Mouse (Mus musculus) cortical plate, adult 2 months (tissue): Measurements from ENCODE around the gene Chil1. TPM values are rescaled to one million over a fixed set of nuclear protein-coding genes. Genes with fewer than 3 reads are reported as not detected.

Source experiments
- H3K27ac ChIP-seq: fragments of 200-500 bp; 2 replicates; pipeline ENCODE4 v1.5.1; 2012; ENCODE audit warnings: low read length, control low read depth, inconsistent platforms; ENCODE audit not compliant: insufficient read depth
- H3K4me1 ChIP-seq: fragments of 200-500 bp; 2 replicates; pipeline ENCODE4 v1.6.1; 2011; ENCODE audit warnings: low read length; ENCODE audit not compliant: control insufficient read depth, insufficient read depth
- H3K4me3 ChIP-seq: fragments of 200-500 bp; 2 replicates; pipeline ENCODE4 v1.5.1; 2011; ENCODE audit warnings: mild to moderate bottlenecking, low read length, control low read depth; ENCODE audit not compliant: insufficient read depth
- CTCF ChIP-seq: fragments of 200-500 bp; IDR thresholded peaks from 2 replicates; pipeline ENCODE4 v1.5.1; 2011; ENCODE audit warnings: mild to moderate bottlenecking, control low read depth, low read length; ENCODE audit not compliant: insufficient read depth; ENCODE audit errors: extremely low read depth
- POLR2A ChIP-seq: fragments of 200-500 bp; IDR thresholded peaks from 2 replicates; pipeline ENCODE4 v1.6.1; 2011; ENCODE audit warnings: mild to moderate bottlenecking, low read length, control low read depth; ENCODE audit not compliant: insufficient read depth; ENCODE audit errors: extremely low read depth
- polyA plus RNA-seq: library from polyadenylated mRNA; depleted of rRNA; stranded (reverse); fragments of >200 nt; gene quantifications from 2 replicates; pipeline ENCODE4 v1.2.3, GENCODE M21; 2012

The Chil1 gene
- polyA plus RNA-seq, 1 experiment: 18.1 TPM

- Histone ChIP-seq H3K4me3 (no peak overlapping the region), H3K4me1 (no peaks in the 10 kb centered on the region), H3K27ac (no peak overlapping the region)
- TF ChIP-seq CTCF (no peak), POLR2A (no peak)
Observed at GRCm38 (mm10) chr1:134152626-134153590, 29.1 kb upstream of the Chil1 start.

GRCm38 (mm10) chr1:134154121-134154520 is 27.9 kb upstream of the Chil1 start:
- Histone ChIP-seq H3K27ac (no peak overlapping the region), H3K4me3 (no peak overlapping the region), H3K4me1 (no peaks in the 10 kb centered on the region)
- TF ChIP-seq POLR2A (no peak), CTCF (no peak)

GRCm38 (mm10) chr1:134154655-134155054 is 27.3 kb upstream of the Chil1 start:
- Histone ChIP-seq H3K4me1 (no peaks in the 10 kb centered on the region), H3K27ac (no peak overlapping the region), H3K4me3 (no peak overlapping the region)
- no peak for TF ChIP-seq CTCF
- no peak for TF ChIP-seq POLR2A

- TF ChIP-seq CTCF: no peak
- TF ChIP-seq POLR2A: no peak
- Histone ChIP-seq H3K4me3 (no peak overlapping the region), H3K27ac (no peak overlapping the region), H3K4me1 (no peaks in the 10 kb centered on the region)
Observed at GRCm38 (mm10) chr1:134160404-134160803, 21.6 kb upstream of the Chil1 start.

- TF ChIP-seq POLR2A: no peak
- TF ChIP-seq CTCF: no peak
- no peak overlapping the region for H3K27ac ChIP-seq
- no peak overlapping the region for H3K4me3 ChIP-seq
- H3K4me1 ChIP-seq: no peaks in the 10 kb centered on the region
Observed at GRCm38 (mm10) chr1:134161399-134161798, 20.6 kb upstream of the Chil1 start.

GRCm38 (mm10) chr1:134162510-134163225 is 19.3 kb upstream of the Chil1 start:
- H3K27ac ChIP-seq: no peak overlapping the region
- H3K4me3 ChIP-seq: no peak overlapping the region
- H3K4me1 ChIP-seq: no peaks in the 10 kb centered on the region
- TF ChIP-seq POLR2A: no peak
- no peak for TF ChIP-seq CTCF

GRCm38 (mm10) chr1:134163476-134163875 is 18.5 kb upstream of the Chil1 start:
- no peak overlapping the region for H3K4me3 ChIP-seq
- TF ChIP-seq POLR2A: no peak
- TF ChIP-seq CTCF: no peak
- H3K27ac ChIP-seq: no peak overlapping the region
- no peaks in the 10 kb centered on the region for H3K4me1 ChIP-seq

GRCm38 (mm10) chr1:134164454-134164853 is 17.5 kb upstream of the Chil1 start:
- no peaks in the 10 kb centered on the region for H3K4me1 ChIP-seq
- no peak overlapping the region for H3K4me3 ChIP-seq
- H3K27ac ChIP-seq: no peak overlapping the region
- no peak for TF ChIP-seq CTCF
- TF ChIP-seq POLR2A: no peak

- TF ChIP-seq CTCF: no peak
- no peak for TF ChIP-seq POLR2A
- Histone ChIP-seq H3K4me1 (no peaks in the 10 kb centered on the region), H3K27ac (no peak overlapping the region), H3K4me3 (no peak overlapping the region)
Observed at GRCm38 (mm10) chr1:134166547-134166946, 15.4 kb upstream of the Chil1 start.
